Mouse (Mus musculus) gastrocnemius, postnatal 25 days (tissue): ENCODE results near the gene Eef1g. TPM values are rescaled to one million over a fixed set of nuclear protein-coding genes. Genes with fewer than 3 reads are reported as not detected.
"Not testable (repeated sequence)": the region's sequence is repeated elsewhere in the genome, so short reads cannot be mapped to it uniquely, and the experiment has no call there.

Source experiments
- DNase-seq: peaks from one replicate; pipeline ENCODE4 v3.0.0; 2022
- total RNA-seq, 2 experiments: library from RNA; stranded (reverse); gene quantifications; 1 replicate in 1 of 2; 2 replicates in 1 of 2; pipeline ENCODE4 v1.2.3; 2021

Gene Eef1g
- total RNA-seq, 2 experiments from 2014 or later, result 464 to 492 TPM

- DNase-seq, result peak; percentile 69
These were observed 22.1 kb upstream of the Eef1g start for GRCm38 (mm10) chr19:8944750-8945149.

- DNase-seq, result no peak
These were observed 21.6 kb upstream of the Eef1g start for GRCm38 (mm10) chr19:8945251-8945650.

- DNase-seq, result no peak
These were observed 19.9 kb upstream of the Eef1g start for GRCm38 (mm10) chr19:8946929-8947328.

- DNase-seq, result no peak
These were observed 16.7 kb upstream of the Eef1g start for GRCm38 (mm10) chr19:8950190-8950589.

GRCm38 (mm10) chr19:8952241-8952640 lies 14.6 kb upstream of the Eef1g start:
- DNase-seq, result no peak

- DNase-seq, result peak; percentile 87
These were observed 13.5 kb upstream of the Eef1g start, which contains the start of gene Tut1 for GRCm38 (mm10) chr19:8953135-8954039. TSS of gene Tut1 (plus strand) at chr19:8953847.

GRCm38 (mm10) chr19:8954171-8954570 lies 12.7 kb upstream of the Eef1g start:
- DNase-seq, result no peak

- DNase-seq, result no peak
These were observed 4.6 kb upstream of the Eef1g start for GRCm38 (mm10) chr19:8962256-8962655.

GRCm38 (mm10) chr19:8965075-8965474 lies 1.8 kb upstream of the Eef1g start:
- DNase-seq, result no peak

GRCm38 (mm10) chr19:8965771-8966170 lies 1.1 kb upstream of the Eef1g start:
- no peak for DNase-seq

- no peak for DNase-seq
These were observed 647 bp upstream of the Eef1g start for GRCm38 (mm10) chr19:8966198-8966589.

GRCm38 (mm10) chr19:8967373-8967743 lies 517 bp downstream of the Eef1g start:
- no peak for DNase-seq

- DNase-seq, result no peak
These were observed 1.1 kb downstream of the Eef1g start for GRCm38 (mm10) chr19:8967893-8968292.

- DNase-seq, result not testable (repeated sequence)
These were observed 5.7 kb downstream of the Eef1g start for GRCm38 (mm10) chr19:8972491-8972890.

GRCm38 (mm10) chr19:8974638-8975037 lies 7.8 kb downstream of the Eef1g start:
- no peak for DNase-seq

- no peak for DNase-seq
These were observed 8.7 kb downstream of the Eef1g start for GRCm38 (mm10) chr19:8975491-8975890.

- DNase-seq, result peak; percentile 64
These were observed 9.7 kb downstream of the Eef1g start for GRCm38 (mm10) chr19:8976535-8976934.

GRCm38 (mm10) chr19:8980771-8981170 lies 13.9 kb downstream of the Eef1g start:
- DNase-seq, result no peak

- DNase-seq, result peak; percentile 63
These were observed 14.8 kb downstream of the Eef1g start for GRCm38 (mm10) chr19:8981450-8982168.

GRCm38 (mm10) chr19:8982303-8983149 lies 15.7 kb downstream of the Eef1g start:
- DNase-seq, result peak; percentile 60

GRCm38 (mm10) chr19:8983150-8983650 lies 16.4 kb downstream of the Eef1g start:
- DNase-seq, result peak; percentile 65

GRCm38 (mm10) chr19:8984255-8984868 lies 17.5 kb downstream of the Eef1g start:
- peak; percentile 64 for DNase-seq
